In genomic region chr17:46444839-46445579, GRCm38 (mm10) we compare ENCODE assay signal across 9 mouse cellular contexts. TPM values are rescaled to one million over a fixed set of nuclear protein-coding genes. Genes with fewer than 3 reads are reported as not detected.
DNase-seq lines count a peak whose midpoint lies in the region; ATAC-seq lines count a peak whose summit lies in the region.
"Had no signal": no experiment of that assay in that cellular context is flagged by ENCODE, and none has a peak within 500 bp of the region (broad histone marks: within the 10 kb centered on the region; RNA-seq: fewer than 3 reads in every experiment).

No protein-coding gene starts in this region.

- 0 out of 2 replicates have a peak overlapping the region, but pooled peaks have one; percentile 21 for H3K4me2 ChIP-seq in forebrain, embryonic 14.5 days (ENCODE audit: low read length)
- peak overlapping the region; percentile 57 for H3K4me2 ChIP-seq in intestine, embryonic 16.5 days (ENCODE audit: low read depth, low read length)
- H3K4me2 ChIP-seq in neural tube, embryonic 14.5 days (ENCODE audit: low read depth, low read length) = 0 out of 2 replicates have a peak overlapping the region, but pooled peaks have one; percentile 11

- ATAC-seq in forebrain, embryonic 14.5 days = no peak
- no peak for ATAC-seq in intestine, embryonic 16.5 days
- ATAC-seq in neural tube, embryonic 14.5 days (ENCODE audit: low read depth) = no peak

- intact Hi-C loops in left cerebral cortex, postnatal 14 days (cut with DNase I) = no loop called here

- H3K9me3 ChIP-seq in forebrain, embryonic 14.5 days (replicated peaks; ENCODE audit: control insufficient read depth, low read length) = no peaks in the 10 kb centered on the region
- H3K9me3 ChIP-seq in intestine, embryonic 16.5 days (ENCODE audit: control insufficient read depth, low read length) = no peaks in the 10 kb centered on the region
- H3K9me3 ChIP-seq in neural tube, embryonic 14.5 days (ENCODE audit: control insufficient read depth, low read length) = no peaks in the 10 kb centered on the region

- H3K9ac ChIP-seq in forebrain, embryonic 14.5 days (ENCODE audit: low read length) = no peak overlapping the region
- H3K9ac ChIP-seq in intestine, embryonic 16.5 days (ENCODE audit: low read depth, low read length) = peak overlapping the region; percentile 56
- no peak overlapping the region for H3K9ac ChIP-seq in neural tube, embryonic 14.5 days (replicated peaks; ENCODE audit: low read depth, low read length)

- H3K4me1 ChIP-seq in forebrain, embryonic 14.5 days (ENCODE audit: control insufficient read depth, insufficient read depth, low read length) = no peaks in the 10 kb centered on the region
- peaks cover 7% of the 10 kb centered on the region; the same call in 1 of the 2 replicates for H3K4me1 ChIP-seq in intestine, embryonic 16.5 days (ENCODE audit: control insufficient read depth, insufficient read depth, low read length)
- no peaks in the 10 kb centered on the region for H3K4me1 ChIP-seq in neural tube, embryonic 14.5 days (ENCODE audit: control insufficient read depth, insufficient read depth, low read length)

- peak; percentile 46 to 48 for DNase-seq in kidney, postnatal 4 days
- no peak for DNase-seq in kidney, adult 8-10 months
- no peak for DNase-seq in forebrain, embryonic 14.5 days (ENCODE audit: low spot score)
- DNase-seq in left cerebral cortex, postnatal 14 days (ENCODE audit: low spot score in 2 of 2) = no peak
- no peak for DNase-seq in gastrocnemius, postnatal 4 days (ENCODE audit: low spot score in 2 of 2)
- DNase-seq: heart, postnatal 4 days; lung, postnatal 10 days had no signal

- peaks cover 16% of the 10 kb centered on the region for H3K27me3 ChIP-seq in forebrain, embryonic 14.5 days (replicated peaks; ENCODE audit: control insufficient read depth, insufficient read depth, low read length)
- peaks cover 48% of the 10 kb centered on the region for H3K27me3 ChIP-seq in intestine, embryonic 16.5 days (replicated peaks; ENCODE audit: control insufficient read depth, insufficient read depth, low read length)
- H3K27me3 ChIP-seq in neural tube, embryonic 14.5 days (ENCODE audit: control insufficient read depth, insufficient read depth, low read length) = peaks cover 13% of the 10 kb centered on the region

- H3K36me3 ChIP-seq in forebrain, embryonic 14.5 days (ENCODE audit: control insufficient read depth, insufficient read depth, low read length) = 0 out of 2 replicates have a peak, but pooled peaks cover 9% of the 10 kb centered on the region
- H3K36me3 ChIP-seq in intestine, embryonic 16.5 days (ENCODE audit: control insufficient read depth, insufficient read depth, low read length) = no peaks in the 10 kb centered on the region
- peaks cover 5% of the 10 kb centered on the region; the same call in 1 of the 2 replicates for H3K36me3 ChIP-seq in neural tube, embryonic 14.5 days (ENCODE audit: control insufficient read depth, insufficient read depth, low read length)

- H3K4me3 ChIP-seq in forebrain, embryonic 14.5 days (ENCODE audit: low read depth, low read length) = no peak overlapping the region
- peak overlapping the region; percentile 36 for H3K4me3 ChIP-seq in intestine, embryonic 16.5 days (ENCODE audit: low read length)
- H3K4me3 ChIP-seq in neural tube, embryonic 14.5 days (ENCODE audit: low read depth, low read length) = no peak overlapping the region

- 5% methylated on average over 44 of the region's 50 CpGs for WGBS in forebrain, embryonic 14.5 days
- WGBS in intestine, embryonic 16.5 days = 3% methylated on average over 50 of the region's 50 CpGs
- 5% methylated on average over 49 of the region's 50 CpGs for whole genome bisulfite sequencing in neural tube, embryonic 14.5 days

- no peak overlapping the region for H3K27ac ChIP-seq in forebrain, embryonic 14.5 days (ENCODE audit: low read depth, low read length)
- no peak overlapping the region for H3K27ac ChIP-seq in intestine, embryonic 16.5 days (ENCODE audit: low read length)
- no peak overlapping the region for H3K27ac ChIP-seq in neural tube, embryonic 14.5 days (ENCODE audit: low read depth, low read length)

RNA-seq across cellular contexts. Expression of gene Slc22a7, which starts 6.8 kb away (rescaled TPM):
- not detected in 2 replicates for polyA plus RNA-seq in forebrain, embryonic 14.5 days (2014; fragmentation: Nextera tagmentation; extraction: Ambion mirVana)
- not detected in 2 replicates for polyA plus RNA-seq in intestine, embryonic 16.5 days (2015; fragmentation: Nextera tagmentation; extraction: Ambion mirVana)
- not detected in 2 replicates for polyA plus RNA-seq in neural tube, embryonic 14.5 days (2014; fragmentation: Nextera tagmentation; extraction: Ambion mirVana)
- total RNA-seq in left cerebral cortex, postnatal 14 days (2021) = under 1 TPM; 0.53 to 0.89 TPM
- total RNA-seq in gastrocnemius, postnatal 4 days (2021) = under 1 TPM in 1 of 2 experiments, not detected in 1; 0.21 TPM
- total RNA-seq: heart, postnatal 4 days had no signal

RNA-seq across cellular contexts. Expression of gene Crip3, which starts 16.3 kb away (rescaled TPM):
- 0.93 and 1.2 TPM in 2 replicates for polyA plus RNA-seq in forebrain, embryonic 14.5 days (2014; fragmentation: Nextera tagmentation; extraction: Ambion mirVana)
- 0.16 and 0.35 TPM in 2 replicates for polyA plus RNA-seq in intestine, embryonic 16.5 days (2015; fragmentation: Nextera tagmentation; extraction: Ambion mirVana)
- 2.2 and 2.4 TPM in 2 replicates for polyA plus RNA-seq in neural tube, embryonic 14.5 days (2014; fragmentation: Nextera tagmentation; extraction: Ambion mirVana)
- total RNA-seq in left cerebral cortex, postnatal 14 days (2021) = 1 to 10 TPM; 3.3 to 5.3 TPM
- 1 to 10 TPM; 3.7 to 4.8 TPM for total RNA-seq in gastrocnemius, postnatal 4 days (2021)

RNA-seq across cellular contexts. Expression of gene Ttbk1, which starts 42.5 kb away (rescaled TPM):
- polyA plus RNA-seq in forebrain, embryonic 14.5 days (2014; fragmentation: Nextera tagmentation; extraction: Ambion mirVana) = 3.8 and 4.8 TPM in 2 replicates
- polyA plus RNA-seq in intestine, embryonic 16.5 days (2015; fragmentation: Nextera tagmentation; extraction: Ambion mirVana) = 0.15 and 0.16 TPM in 2 replicates
- 6.3 and 7.0 TPM in 2 replicates for polyA plus RNA-seq in neural tube, embryonic 14.5 days (2014; fragmentation: Nextera tagmentation; extraction: Ambion mirVana)
- 100 to 1,000 TPM; 135 to 142 TPM for total RNA-seq in left cerebral cortex, postnatal 14 days (2021)
- 1 to 10 TPM in 1 of 2 experiments, under 1 TPM in 1; 0.60 to 1.2 TPM for total RNA-seq in gastrocnemius, postnatal 4 days (2021)

RNA-seq across cellular contexts. Expression of gene Dnph1, which starts 51.5 kb away (rescaled TPM):
- 33.0 and 41.6 TPM in 2 replicates for polyA plus RNA-seq in forebrain, embryonic 14.5 days (2014; fragmentation: Nextera tagmentation; extraction: Ambion mirVana)
- polyA plus RNA-seq in intestine, embryonic 16.5 days (2015; fragmentation: Nextera tagmentation; extraction: Ambion mirVana) = 40.4 and 45.1 TPM in 2 replicates
- polyA plus RNA-seq in neural tube, embryonic 14.5 days (2014; fragmentation: Nextera tagmentation; extraction: Ambion mirVana) = 11.8 and 12.5 TPM in 2 replicates
- 1 to 10 TPM; 5.2 to 5.3 TPM for total RNA-seq in left cerebral cortex, postnatal 14 days (2021)
- total RNA-seq in gastrocnemius, postnatal 4 days (2021) = 1 to 10 TPM; 3.6 to 5.2 TPM

Comparison
In these comparisons a context has a peak if more than half of its experiments do, and no peak if none do; other contexts are left out.
1. DNase-seq: peak in kidney, postnatal 4 days (2 of 2); none in kidney, adult 8-10 months (0 of 2), forebrain, embryonic 14.5 days (single experiment), left cerebral cortex, postnatal 14 days (0 of 2) and gastrocnemius, postnatal 4 days (0 of 2).
2. Peak in every context shown above with its lines, with median percentiles within 50 percentile points of each other: H3K4me2 ChIP-seq.